Mouse (Mus musculus) embryonic fibroblast, embryonic 13.5 days (primary cell): Measurements from ENCODE around the gene Gk2.

Source experiments
- CTCF ChIP-seq: IDR thresholded peaks from 2 replicates; pipeline ENCODE4 v1.5.1; 2011; ENCODE audit warnings: mild to moderate bottlenecking, control low read depth, low read length, moderate library complexity, borderline replicate concordance; ENCODE audit not compliant: insufficient read depth
- POLR2A ChIP-seq: IDR thresholded peaks from 2 replicates; pipeline ENCODE4 v1.6.1; 2011; ENCODE audit warnings: low read depth, mild to moderate bottlenecking, control low read depth, low read length, moderate library complexity

DNA sequence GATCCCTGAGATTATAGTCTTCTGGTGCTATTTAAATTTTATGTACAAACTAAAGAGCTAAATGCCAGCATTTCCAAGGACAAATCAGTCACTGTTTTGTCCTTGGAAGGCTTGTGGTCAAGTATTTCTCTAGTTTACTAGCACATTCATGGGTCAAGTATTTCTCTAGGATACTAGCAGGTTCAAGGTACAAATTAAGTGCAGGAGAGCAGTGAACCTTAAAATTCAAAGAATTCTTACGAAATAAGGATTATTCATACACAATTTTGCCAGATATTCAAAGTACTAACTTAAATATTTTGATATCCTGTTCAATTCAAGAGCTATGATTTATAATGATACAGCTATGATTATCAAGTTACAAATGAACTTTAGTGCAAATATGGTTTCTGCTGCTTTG is 23.2 kb upstream of the Gk2 start:
- TF ChIP-seq POLR2A (no peak), CTCF (no peak)
